Mouse (Mus musculus): ENCODE data around the gene Ciita. TPM values are rescaled to one million over a fixed set of nuclear protein-coding genes. Genes with fewer than 3 reads are reported as not detected.

The Ciita gene
- total RNA-seq, 2 experiments from 2014 or later: 0.70 TPM; not detected in 1

- ATAC-seq (replicated peaks; ENCODE audit: low FRiP score, low TSS enrichment, poor library complexity, severe bottlenecking): no peak
Measured at GRCm38 (mm10) chr16:10508691-10509090, 28.8 kb downstream of the Ciita start.

GRCm38 (mm10) chr16:10510477-10511133 is 30.7 kb downstream of the Ciita start:
- ATAC-seq (replicated peaks; ENCODE audit: low FRiP score, low TSS enrichment, poor library complexity, severe bottlenecking): no peak

DNA sequence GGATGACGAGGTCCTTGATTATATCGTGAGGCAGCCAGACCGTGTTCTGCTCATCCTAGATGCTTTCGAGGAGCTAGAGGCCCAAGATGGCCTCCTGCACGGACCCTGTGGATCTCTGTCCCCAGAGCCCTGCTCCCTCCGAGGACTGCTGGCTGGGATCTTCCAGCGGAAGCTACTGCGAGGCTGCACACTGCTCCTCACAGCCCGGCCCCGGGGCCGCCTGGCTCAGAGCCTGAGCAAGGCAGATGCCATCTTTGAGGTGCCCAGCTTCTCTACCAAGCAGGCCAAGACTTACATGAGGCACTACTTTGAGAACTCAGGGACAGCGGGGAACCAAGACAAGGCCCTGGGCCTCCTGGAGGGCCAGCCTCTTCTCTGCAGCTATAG is 31.3 kb downstream of the Ciita start:
- no peak for ATAC-seq (replicated peaks; ENCODE audit: low FRiP score, low TSS enrichment, poor library complexity, severe bottlenecking)

- no peak for ATAC-seq (replicated peaks; ENCODE audit: low FRiP score, low TSS enrichment, poor library complexity, severe bottlenecking)
Measured at GRCm38 (mm10) chr16:10515953-10516572, 36.2 kb downstream of the Ciita start.

GRCm38 (mm10) chr16:10518030-10518429 is 38.2 kb downstream of the Ciita start:
- ATAC-seq (replicated peaks; ENCODE audit: low FRiP score, low TSS enrichment, poor library complexity, severe bottlenecking): no peak

DNA sequence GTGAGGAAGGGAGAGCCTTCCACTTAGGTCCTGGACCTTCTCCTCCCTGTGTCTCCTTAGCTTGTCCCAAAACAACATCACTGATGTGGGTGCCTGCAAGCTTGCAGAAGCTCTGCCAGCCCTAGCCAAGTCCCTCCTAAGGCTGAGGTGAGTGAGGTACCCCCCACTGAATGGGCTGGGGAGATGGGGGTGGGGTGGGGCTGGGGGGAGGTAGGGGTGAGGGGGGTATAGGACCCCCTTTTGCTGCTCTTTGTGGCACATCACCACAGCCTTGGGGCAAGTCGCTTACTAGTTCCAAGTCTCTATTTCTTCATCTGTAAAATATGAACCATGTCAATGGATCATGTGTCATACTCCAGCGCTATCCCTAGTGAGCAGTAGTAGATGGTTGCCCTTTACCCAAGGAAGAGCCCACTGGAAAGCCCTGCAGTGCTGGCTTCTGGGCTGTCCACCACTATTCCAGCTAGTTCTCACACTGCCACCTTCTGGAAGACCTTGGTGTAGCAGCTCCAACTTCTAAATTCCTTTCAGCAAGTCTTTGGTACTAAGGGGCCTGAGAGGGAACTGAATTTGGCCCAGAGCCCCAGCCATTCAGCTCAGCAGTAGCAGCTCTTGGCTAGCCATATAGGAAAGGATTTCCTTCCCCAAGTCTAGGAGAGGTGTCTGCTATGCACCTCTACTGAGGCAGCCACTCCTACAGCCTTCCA is 41.2 kb downstream of the Ciita start:
- ATAC-seq (replicated peaks; ENCODE audit: low FRiP score, low TSS enrichment, poor library complexity, severe bottlenecking): peak; percentile 38; the same call in 1 of the 2 replicates

DNA sequence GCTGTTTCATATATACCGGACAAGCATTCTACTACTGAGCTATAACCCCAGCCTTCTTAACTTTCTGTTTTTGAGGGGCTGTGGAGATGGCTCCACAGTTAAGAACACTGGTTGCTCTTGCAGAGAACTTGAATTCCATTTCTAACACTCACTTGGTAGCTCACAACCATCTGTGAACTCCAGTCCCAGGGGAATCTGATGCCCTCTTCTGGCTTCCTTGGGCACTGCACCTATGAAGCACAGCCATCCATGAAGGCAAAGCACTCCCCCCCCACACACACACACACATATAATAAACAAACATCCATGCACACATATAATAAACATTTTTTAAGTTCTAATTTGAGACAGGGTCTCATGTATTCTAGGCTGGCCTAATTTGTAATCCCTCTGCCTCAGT is 43.0 kb downstream of the Ciita start:
- ATAC-seq (replicated peaks; ENCODE audit: low FRiP score, low TSS enrichment, poor library complexity, severe bottlenecking): peak; percentile 80

- no peak for ATAC-seq (replicated peaks; ENCODE audit: low FRiP score, low TSS enrichment, poor library complexity, severe bottlenecking)
Measured at GRCm38 (mm10) chr16:10523650-10524049, 43.8 kb downstream of the Ciita start.

DNA sequence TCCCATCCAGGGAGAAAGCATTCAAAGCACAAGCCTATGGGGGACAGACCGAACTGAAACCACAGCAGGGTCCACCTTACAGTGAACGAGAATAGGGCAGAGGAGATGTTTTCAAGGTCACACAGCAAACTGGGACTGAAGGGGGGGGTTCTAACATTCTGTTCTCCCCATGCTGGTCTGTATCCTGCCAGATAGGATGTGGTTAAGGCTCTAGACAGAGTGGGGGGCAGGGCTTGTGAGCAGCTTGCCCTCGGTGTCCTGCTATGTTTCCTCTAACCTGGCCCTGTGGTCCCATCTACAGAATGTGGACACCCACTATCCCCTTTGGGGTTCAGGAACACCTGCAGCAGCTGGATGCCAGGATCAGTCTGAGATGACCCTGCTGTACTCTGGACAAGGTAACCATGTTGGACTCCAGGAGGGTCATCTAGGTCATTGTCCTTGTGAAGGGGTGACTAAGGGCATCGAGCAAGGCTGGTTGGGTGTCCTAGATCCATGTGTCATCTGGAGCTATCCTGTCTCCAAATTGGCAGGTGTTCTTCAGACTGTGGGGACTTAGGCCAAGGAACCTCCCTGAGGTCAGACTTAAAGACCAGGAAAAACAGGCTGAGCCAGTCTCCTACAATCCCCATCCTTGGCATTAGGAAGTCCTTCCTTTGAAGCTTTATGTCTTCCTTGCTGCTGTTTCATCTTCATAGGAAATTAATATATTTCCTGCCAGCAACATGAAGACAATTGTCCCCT is 45.2 kb downstream of the Ciita start:
- peak; percentile 25; the same call in 1 of the 2 replicates for ATAC-seq (replicated peaks; ENCODE audit: low FRiP score, low TSS enrichment, poor library complexity, severe bottlenecking)

DNA sequence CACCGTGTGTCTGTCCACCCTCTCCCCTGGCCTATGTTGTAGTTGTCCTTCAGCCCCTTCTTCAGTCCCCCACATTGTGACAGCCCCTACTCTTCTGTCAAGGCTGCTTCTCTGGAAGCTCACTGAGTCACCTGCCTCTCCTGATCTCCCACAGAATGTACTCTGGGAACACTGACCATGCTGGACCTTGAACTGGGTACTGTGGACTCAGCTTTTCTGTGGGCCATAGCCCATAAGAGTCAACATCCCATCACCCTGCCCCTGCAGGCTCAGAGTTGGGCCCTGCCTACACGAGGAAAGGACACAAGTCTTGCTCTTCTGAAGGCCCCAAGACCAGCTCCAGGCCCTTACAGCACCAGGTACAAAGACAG is 45.7 kb downstream of the Ciita start:
- ATAC-seq (replicated peaks; ENCODE audit: low FRiP score, low TSS enrichment, poor library complexity, severe bottlenecking): no peak

DNA sequence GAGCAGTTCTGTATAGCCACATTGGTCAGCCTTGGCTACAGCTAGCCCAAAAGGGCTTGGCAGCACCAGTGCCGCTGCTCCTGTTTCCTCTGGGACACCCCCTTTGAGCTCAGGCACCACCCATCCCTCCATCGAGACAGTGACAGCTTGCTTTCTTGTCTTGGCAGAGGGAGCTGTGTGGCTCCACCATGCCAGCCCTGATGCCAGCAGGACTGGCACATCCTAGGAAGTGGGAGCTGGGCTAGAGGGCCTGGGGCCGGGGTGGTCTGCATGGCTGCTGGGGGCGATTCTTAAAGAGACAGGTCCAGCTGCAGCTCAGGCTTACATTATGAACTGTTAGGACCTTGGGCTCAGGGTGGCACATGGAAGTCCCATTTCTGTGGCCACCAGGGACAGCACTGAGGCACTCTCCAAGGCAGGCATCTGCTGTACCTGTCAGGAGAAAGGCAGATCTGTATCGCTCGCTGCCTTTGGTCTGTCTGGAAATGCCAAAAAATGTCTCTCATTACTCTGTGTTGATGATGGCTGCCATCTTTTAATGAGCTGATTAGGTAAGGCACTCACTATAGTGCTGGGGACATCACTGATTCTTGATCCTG is 47.3 kb downstream of the Ciita start:
- no peak for ATAC-seq (replicated peaks; ENCODE audit: low FRiP score, low TSS enrichment, poor library complexity, severe bottlenecking)

DNA sequence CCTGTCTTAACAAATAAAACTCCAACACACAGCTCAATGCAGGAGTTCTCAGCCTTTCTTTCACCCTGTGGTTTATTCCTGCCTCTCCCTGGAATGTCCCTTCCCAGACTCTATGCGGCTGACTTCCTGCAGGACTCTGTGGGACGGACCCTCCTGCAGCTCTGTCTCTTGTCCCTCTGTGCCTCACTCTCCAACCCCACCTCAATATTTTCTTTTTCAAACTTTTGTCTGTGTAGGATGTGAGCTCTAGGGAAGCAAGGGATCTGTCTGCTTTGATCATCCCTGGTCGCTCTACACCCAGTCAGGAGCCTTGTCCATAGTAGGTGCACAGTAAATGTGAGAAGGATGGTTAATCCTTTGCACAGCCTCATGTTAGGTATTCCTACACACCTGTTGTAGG is 48.5 kb downstream of the Ciita start:
- ATAC-seq (replicated peaks; ENCODE audit: low FRiP score, low TSS enrichment, poor library complexity, severe bottlenecking): no peak

- ATAC-seq (replicated peaks; ENCODE audit: low FRiP score, low TSS enrichment, poor library complexity, severe bottlenecking): no peak
Measured at GRCm38 (mm10) chr16:10530179-10530578, 50.3 kb downstream of the Ciita start.

- no peak for ATAC-seq (replicated peaks; ENCODE audit: low FRiP score, low TSS enrichment, poor library complexity, severe bottlenecking)
Measured at GRCm38 (mm10) chr16:10533781-10534180, 53.9 kb downstream of the Ciita start.

- ATAC-seq (replicated peaks; ENCODE audit: low FRiP score, low TSS enrichment, poor library complexity, severe bottlenecking): no peak
Measured at GRCm38 (mm10) chr16:10534567-10534966, 54.7 kb downstream of the Ciita start.

- ATAC-seq (replicated peaks; ENCODE audit: low FRiP score, low TSS enrichment, poor library complexity, severe bottlenecking): no peak
Measured at GRCm38 (mm10) chr16:10536323-10536722, 56.5 kb downstream of the Ciita start.

GRCm38 (mm10) chr16:10536961-10537360 is 57.1 kb downstream of the Ciita start:
- no peak for ATAC-seq (replicated peaks; ENCODE audit: low FRiP score, low TSS enrichment, poor library complexity, severe bottlenecking)

DNA sequence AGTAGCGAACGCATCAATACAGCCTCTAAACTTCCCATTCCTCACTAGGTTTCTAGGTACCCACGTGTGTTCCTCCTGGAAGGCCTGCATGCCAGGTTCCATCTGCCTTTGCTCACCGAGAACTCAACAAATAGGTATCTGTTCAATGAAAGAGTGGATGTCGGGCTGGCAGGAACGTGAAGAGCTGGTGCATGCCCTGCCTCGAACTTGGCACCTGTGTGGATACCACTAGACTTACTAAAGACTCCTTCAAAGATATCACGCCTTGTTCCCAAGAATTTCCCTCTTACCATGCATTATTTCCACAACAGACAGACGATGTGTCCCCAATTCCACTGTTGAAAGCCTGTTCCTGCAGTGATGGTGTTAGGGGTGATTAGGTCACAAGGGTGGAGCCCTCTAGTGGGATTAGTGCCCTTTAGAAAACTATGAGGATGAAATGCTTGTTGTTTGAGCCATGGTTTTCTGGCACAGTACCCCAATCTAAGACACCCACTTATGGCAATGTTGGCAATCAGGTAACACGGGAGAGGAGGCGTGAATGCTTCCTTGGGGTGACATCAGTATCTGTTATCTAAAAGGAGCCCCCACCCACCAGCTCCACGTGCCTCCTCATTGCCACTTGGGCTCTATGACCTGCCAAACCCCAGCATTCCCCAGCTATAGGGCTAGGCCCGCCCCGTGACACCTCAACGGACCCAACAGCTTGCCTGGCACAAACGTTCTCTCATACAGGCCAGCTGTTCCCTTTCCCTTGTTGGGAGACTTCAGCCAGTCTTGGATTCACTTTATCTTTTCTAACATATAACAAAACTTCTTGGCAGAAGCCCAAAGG is 61.1 kb downstream of the Ciita start:
- peak; percentile 38 for ATAC-seq (replicated peaks; ENCODE audit: low FRiP score, low TSS enrichment, poor library complexity, severe bottlenecking)

DNA sequence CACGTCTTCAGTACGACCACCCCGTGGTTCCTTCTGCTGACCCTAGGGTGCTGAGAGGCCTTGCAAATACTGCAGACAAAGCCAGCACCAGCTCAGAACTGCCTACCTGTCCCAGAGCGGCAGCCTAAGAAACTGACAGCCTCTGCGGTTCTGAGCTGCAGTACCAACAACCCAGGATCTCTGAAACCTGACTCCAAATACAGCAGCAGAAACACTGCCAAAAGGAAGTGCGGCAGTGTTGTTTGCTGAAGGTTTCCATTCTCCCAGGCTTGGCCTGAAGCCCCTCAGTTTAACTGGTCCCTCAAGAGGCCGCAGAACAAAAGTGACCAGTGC is 61.7 kb downstream of the Ciita start:
- ATAC-seq (replicated peaks; ENCODE audit: low FRiP score, low TSS enrichment, poor library complexity, severe bottlenecking): no peak
